Mouse (Mus musculus): ENCODE data around the gene Atp2b1. TPM values are rescaled to one million over a fixed set of nuclear protein-coding genes. Genes with fewer than 3 reads are reported as not detected.

Gene Atp2b1
- total RNA-seq, 4 experiments from 2014 or later: 803 to 978 (median 924) TPM

DNA sequence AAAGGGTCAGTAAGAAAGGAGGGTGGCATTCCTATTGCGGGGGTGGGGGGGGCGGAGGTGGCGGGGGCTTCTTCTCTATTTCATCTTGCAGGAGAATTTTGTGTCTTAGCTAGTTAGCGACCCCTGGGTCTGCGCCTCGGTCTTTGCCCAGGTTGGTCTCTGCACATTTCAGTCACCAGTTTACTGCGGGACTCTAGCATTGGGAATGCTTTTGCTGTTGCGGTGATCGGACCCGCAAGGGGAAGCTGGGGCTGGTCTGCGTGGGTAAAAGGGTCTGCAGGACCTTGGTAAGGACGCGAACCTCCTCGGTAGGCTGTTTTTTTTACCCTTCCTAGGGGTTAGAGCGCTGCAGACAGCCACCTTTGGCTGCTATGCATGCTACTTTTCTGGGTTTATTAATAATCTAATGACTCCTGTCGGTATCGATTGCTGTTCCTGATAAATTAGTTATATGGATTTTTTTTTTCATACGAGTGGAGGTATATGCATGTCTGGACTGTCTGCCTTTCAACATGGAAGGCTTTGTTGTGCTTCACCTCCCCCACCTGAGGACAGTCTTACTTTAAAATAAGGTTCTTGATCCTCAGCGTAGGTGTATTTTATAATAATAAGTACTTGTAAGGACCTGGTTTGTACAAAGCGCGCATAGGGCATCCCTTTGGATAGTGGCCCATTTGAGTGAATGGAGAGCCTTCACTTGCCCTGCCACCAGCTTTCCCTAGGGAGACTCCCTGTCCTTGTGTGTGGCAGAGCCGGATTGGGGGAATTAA lies 2.0 kb downstream of the Atp2b1 start:
- DNase-seq (ENCODE audit: low spot score in 2 of 2): no peak

DNA sequence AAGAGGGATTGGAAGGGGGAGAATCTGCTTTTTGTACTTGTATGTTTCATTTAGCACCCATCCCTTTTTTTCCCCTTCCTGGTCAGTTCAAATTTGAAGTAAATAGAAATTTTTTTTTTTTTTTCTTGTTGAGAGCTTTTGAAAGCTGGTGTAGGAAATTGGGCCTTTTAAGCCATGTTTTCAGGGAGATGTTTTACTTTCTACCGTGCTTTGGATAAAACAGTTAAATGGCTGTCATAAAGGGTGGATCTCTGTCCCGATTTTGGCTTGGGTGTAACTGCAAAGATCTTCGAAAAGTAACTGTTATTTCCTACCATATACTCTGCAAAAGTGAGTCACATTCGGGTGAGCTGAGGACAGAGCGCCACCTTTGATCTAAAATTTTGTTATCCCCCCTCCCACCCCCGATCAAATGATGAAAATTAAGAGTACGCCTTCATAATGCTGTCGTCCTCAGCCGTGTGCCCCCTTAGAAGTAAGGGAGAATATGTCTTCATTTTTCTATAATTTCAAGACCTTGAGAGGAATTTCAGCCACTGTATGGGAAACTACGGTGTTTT lies 2.7 kb downstream of the Atp2b1 start:
- no peak for DNase-seq (ENCODE audit: low spot score in 2 of 2)

DNA sequence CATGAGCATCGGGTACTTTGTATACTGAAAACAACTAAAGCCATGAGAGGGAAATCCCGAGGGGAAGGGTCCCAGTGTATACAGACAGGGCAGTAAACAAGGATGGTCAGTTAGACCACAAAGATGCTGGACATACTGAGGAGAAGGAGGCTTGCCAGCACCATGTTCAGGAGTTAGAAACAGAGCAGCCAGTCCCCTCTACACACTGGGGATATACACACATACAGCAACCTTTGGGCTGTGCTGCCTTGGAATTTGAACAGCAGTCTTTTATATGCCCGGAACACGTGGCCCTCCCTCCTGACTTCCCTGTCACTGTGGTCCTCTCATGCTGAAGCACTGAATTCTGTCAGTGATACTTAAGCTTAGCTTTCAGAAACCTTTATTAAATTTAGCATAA lies 10.9 kb downstream of the Atp2b1 start:
- no peak for DNase-seq (ENCODE audit: low spot score in 2 of 2)

DNA sequence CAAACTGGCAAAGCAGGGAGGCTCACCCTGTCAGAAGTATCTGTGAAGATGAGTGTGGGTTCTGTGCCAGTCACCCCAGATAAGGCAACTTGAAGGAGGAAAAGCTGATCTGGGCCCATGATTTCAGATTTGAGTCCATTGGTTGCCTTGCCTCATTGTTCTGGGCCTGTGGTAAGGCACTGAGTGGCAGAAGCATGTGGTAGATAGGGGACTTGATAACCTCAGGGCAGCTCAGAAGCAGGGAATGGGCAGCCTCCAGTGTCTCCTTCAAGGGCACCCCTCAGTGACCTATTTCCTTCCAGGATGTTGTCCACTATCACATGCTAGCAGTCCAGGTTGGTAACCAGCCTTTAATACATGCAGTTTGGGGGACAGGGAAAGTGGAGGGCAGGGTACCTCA lies 12.8 kb downstream of the Atp2b1 start:
- no peak for DNase-seq (ENCODE audit: low spot score in 2 of 2)

DNA sequence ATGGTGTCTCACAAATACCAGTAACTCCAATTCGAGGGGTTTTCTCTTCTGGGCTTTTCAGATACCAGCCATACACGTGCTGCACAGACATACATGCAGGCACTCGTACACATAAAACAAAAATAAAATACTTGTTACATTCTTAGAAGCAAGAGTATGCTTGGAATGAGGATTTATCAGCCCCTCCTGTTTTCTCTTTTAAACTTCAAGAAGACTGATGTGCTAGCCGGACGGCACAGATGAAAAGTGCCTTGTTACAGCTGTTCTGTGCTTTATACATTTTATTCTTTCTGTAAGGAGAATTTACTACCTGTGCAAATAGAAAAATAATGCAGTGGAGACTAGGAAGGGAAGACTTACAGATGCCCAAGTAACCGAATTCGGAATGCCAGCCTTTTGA lies 15.2 kb downstream of the Atp2b1 start:
- DNase-seq (ENCODE audit: low spot score in 2 of 2): no peak

DNA sequence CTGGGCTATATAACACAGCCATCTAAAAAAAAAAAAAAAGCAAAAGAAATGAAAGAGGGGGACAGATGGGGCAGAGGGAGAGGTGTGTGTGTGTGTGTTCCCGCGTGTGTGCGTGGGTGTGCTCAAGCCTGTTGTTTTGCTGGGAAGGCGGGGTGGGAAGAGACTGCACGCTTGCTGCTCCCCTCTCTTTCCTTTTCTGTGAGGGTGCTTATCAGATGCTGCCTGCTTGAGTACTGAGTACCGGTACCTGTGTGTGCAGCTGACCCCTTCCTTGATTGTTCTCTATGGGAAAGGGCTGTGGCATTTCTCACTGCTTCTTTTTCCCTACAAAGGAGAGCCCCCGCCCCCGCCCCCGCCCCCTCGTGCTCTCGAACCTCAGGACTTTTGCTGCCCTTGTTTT lies 15.9 kb downstream of the Atp2b1 start:
- DNase-seq (ENCODE audit: low spot score in 2 of 2): no peak

DNA sequence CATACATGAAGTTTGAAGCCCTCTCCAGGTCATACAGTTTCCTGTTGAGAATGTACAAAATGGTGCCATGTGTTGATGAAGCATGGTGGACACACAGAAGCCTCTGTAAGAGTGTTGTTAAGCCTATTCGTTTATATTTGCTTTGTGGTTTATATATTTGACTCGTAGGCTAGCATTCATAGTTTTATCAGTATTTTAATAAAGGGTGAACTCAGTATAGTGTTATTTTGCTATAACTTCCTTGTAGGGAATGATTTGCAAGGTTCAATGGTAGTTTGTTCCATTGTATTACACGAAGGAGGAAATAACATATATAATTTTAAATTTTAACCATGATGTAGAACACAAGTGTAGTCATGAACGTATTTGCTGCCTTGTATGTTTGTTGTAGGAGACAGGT lies 25.9 kb downstream of the Atp2b1 start:
- no peak for DNase-seq (ENCODE audit: low spot score in 2 of 2)

DNA sequence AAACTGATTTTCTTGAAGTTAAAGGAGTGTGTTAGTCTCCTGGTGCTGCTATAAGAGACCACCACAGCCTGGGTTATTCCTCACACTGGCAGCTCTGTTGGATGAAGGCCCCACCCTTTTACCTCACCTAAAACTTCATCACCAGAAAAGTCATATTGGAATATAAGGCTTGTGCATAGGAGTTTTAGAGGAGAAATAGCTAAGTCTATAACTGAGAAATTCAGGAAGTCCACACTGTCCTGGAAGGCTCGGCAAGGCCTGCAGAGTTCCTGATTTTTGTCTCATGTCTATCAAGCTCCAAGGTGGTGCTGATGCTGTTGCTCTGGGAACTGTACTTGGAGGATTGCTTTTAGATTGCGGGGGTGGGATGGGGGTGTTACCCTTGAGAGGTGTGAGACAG lies 26.6 kb downstream of the Atp2b1 start:
- DNase-seq (ENCODE audit: low spot score in 2 of 2): no peak

DNA sequence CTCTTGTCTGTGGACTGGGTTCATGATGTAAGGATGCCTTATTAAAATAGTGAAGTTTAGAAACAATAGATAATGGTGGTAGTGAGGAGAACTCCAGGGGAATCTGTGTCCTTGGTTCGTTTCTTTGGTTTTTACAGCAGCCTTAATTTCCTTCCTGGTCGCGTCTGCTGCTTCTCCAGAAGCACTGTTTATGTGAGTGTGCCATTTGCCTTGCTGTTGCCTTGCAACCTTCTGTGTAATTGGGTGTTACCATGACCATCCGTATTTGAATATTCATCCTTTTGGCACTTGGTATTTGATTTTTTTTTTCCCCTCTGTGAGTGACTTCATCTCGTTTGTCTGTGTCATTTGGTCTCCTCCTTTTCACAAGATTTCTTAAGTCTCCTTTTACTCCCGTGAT lies 27.8 kb downstream of the Atp2b1 start:
- DNase-seq (ENCODE audit: low spot score in 2 of 2): no peak

DNA sequence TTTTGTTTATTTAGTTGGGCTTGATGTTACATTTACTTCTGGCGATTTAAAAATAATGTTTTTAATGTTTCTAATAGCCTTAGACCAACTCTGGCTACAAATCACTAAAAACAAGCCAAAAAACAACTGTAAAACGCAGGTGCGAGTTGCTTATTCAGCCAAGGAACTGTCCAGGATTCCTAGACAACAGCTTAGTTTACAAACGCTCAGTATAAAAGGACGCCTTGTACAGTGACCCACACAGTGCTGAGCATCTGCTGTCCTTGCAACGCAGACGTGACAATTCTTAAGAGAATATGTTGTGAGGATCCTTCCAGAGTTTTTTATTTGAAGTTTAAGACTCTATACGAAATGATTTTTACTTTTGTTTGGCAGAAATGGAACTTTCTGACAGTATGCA lies 28.8 kb downstream of the Atp2b1 start:
- no peak for DNase-seq (ENCODE audit: low spot score in 2 of 2)

DNA sequence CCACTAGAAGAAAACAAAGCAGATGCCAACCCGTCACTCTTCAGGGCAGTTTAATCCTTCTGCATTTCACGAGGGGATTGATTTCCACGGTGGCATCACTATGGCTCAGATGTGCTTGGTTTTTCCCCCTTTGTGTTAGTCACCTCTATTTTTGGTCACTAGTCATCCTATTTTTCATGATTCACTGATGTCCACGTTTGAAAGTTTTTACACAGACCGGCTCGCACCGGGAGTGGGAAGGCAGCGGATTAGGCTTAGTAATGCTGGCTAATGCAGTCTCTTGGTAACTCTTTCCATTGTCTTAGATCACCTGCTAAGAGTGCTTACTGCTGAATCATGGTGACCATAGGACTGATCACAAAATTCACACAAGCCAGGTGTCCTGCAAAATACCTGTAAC lies 29.7 kb downstream of the Atp2b1 start:
- no peak for DNase-seq (ENCODE audit: low spot score in 2 of 2)

DNA sequence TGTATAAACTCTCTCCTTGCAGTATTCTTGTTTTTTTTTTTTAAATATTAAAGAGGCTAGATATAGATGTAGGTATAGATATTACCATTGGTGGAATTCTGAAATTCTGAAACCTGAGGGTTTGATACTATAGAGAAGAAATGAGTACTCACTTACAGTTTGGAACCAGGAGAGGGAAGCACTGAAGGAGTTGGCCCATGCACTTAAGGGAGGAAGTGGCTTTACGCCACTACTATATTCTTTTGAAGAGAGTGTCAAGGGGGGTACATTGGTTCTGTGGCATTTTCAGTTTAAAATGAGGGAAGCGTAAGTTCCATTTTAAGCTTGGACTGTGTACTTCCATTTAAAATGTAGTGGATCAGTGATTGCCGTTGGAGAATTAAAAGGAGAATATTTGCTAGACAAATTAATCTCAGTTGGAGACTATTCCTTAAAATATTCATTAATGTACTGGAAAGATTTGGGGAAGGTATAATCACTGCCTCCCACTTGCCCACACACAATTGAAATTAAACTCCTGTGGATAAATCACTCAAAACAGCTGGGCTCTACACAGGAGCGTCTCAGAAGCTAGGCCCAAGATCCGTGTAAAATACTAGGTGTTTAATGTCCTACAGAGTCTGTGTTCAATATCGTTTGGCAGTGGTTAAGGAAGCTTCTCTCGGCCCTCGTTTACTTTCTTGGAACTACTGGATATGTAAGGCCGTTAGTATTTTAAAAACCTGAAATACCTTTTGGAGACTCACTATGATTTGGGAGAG lies 32.0 kb downstream of the Atp2b1 start:
- no peak for DNase-seq (ENCODE audit: low spot score in 2 of 2)

DNA sequence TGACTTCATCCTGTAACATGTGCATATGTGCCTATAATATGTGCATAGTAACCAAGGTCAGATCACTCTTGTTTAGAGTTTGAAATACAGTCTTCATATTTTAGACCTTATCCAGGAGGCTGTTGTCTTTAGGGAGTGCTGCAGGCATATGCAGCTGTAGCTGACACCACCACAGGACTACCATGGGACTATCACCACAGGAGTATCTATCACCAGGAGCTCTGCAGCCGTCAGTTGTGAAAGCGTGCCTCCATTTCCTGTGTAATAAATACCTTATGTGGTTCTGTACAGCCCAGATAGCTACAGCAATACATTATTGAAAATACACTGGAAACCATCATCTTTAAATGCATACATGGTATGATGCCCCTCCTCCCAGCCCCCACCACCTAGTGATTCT lies 33.0 kb downstream of the Atp2b1 start:
- no peak for DNase-seq (ENCODE audit: low spot score in 2 of 2)

DNA sequence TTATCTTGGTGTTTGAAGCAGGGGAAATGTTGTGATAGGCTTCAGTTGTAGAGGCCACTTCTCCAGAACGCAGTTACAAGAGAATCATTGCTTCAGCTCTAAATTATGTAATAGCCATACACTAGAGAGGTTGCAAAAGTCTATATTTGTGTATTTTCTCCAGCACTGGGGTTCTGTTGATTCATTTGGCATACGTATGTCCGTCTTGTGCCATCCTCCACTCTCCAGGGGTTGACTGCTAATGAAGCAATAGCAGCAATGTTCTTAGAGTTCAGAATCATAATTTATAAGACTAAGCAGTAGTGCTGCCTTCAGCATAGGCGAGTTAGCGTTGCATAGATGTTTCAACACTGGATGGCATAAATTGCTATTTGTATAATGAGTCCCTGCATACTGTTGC lies 33.9 kb downstream of the Atp2b1 start:
- DNase-seq (ENCODE audit: low spot score in 2 of 2): no peak

DNA sequence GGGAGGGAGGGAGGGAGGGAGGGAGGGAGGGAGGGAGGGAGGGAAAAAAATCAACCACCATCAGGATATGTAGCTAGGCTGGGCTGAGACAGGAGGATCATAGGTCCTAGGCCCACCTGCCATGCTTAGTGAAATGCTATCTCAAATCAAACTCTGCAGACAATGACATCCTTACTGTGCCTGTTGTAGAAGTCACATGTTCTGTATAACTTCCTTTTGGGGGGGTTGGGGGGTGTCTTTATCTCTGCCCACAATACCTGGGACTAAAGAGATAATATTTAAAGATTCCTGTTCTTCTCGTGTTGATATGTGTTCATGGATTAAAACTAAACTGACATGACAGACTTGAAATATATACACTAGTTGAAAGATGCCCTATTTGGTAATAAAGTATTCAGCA lies 35.5 kb downstream of the Atp2b1 start:
- no peak for DNase-seq (ENCODE audit: low spot score in 2 of 2)

DNA sequence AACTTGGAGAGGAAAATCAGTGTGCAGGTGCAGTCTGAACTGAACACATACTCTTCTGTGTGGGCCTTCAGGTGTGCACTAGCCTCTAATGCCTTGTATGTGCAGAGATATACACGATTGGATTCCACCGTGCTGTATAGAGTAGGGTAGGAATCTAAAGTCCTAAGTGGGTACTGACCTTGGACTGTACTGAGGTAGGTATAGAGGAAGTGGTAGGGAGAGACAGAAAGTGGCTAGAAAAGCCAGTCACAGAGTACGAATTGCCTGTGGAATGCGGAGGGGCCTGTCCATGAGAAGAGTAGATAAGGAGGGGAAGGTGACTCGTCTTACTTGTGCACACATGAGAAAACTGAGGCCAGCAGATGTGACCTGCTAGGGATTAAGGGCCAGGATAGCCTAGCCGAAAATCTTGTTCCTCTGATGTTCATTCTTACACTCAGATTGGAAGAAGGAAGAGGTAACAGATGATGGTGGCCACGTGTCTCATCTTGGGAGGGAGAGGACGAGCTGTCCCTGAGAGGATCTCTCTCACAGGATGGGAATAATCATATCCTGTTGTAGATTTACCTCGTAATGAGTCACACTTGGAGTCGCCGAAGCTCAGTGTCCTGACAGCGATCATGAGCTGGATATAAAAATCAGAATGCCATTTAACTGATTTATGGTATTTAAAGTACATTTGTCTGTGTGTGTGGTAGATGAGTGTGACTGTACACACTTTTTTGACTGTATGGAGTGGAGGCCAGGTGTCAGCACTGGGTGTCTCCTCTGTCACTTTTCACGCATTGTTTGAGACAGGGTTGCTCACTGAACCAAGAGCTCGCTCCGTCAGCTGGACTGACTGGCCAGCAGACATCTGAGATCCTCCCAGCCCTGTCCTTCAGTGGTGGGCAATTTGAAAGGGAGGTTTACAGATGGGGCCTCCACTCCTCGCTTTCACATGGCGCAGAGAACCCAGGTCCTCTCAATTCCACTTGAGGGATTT lies 37.4 kb downstream of the Atp2b1 start:
- peak in 1 of 2 experiments; percentile 44 for DNase-seq (ENCODE audit: low spot score in 2 of 2)

DNA sequence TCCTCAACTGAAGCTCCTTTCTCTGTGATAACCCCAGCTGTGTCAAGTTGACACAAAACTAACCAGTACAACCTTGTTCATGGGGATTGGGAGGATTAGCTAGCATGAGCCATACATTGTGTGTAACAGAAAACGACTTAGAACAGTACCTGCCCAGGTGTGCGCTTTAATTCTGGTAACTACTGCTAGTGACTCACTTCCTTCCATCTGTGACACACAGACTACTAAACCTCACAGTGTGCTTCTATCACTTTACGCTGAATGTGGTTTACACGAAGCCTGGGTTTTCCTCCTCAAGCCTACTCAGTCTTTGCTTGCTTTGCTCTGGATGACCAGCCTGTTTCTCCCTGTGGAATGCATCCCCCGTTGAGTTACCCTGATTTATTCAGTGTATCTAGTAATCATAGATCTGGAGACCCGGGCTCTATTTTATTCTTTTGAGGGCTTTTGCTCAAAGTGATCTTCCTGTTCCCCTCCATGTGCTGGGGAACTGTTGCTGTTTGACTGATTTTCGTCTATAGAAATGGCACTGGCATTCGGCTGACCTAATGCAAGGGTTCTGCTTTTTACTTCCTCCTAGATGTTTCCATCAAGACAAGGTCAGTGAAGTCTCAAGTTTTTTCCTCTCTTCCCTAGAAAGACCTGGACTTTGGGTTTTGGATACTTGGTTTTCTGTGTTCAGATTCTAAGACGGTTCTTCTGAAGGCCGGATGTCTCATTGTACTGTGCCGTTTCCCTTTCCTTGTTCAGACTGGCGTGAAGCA lies 40.2 kb downstream of the Atp2b1 start:
- no peak for DNase-seq (ENCODE audit: low spot score in 2 of 2)

DNA sequence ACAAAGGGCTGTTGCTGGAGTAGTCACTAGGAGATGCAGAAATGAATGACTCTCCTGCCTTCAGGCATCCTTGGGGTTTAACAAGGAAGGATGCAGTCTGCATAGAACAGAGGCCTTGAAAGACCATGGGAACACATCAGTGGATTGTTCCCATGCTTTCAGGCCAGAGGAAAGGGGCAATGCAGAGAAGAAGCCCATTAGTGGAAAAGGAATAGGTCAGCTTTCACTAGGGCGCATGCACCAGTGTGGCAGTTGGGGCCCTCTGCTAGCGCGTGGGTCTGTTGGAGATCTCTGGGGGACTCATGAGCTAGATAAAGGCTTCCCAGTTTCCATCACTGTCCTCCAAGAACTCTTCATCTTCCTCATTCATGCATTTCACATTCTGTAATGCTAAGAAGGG lies 41.9 kb downstream of the Atp2b1 start:
- DNase-seq (ENCODE audit: low spot score in 2 of 2): no peak

DNA sequence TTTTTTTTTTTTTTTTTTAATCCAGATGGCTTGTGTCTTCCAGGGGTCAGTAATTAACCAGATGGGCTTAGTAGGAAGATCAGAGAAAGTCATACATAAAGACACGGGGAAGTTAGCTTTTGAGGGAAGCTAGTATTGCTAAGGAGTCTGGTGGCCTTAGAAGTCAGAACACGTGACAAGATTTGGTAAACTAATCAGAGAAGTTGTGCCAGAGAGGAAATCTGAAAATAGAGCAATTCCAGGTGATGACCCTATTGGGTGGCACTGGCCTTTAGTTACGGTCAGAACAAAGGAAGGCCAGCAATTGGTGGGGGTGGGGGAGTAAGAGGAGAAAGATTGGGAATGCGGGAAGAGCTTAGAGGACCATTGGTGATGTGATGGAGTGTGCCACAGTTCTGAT lies 44.5 kb downstream of the Atp2b1 start:
- DNase-seq (ENCODE audit: low spot score in 2 of 2): no peak

DNA sequence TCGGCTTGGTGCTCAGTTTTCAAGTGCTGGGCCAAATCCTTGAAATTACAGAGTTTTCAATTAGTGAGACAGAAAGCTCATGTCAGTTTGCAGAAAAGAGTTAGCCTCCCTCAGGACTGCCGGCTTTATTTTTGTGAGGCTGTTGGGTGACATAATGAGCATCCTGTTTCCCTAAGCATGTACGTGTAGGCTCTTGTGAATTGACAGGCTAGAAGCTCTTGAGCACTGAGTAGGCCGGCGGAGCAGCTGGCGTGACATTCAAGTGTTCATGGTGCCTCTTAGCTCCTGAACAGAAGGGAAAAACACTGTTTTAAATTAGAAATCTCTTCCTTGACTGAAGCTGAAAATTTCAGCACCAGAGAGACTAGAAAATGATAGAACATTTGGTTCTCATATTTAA lies 45.2 kb downstream of the Atp2b1 start:
- DNase-seq (ENCODE audit: low spot score in 2 of 2): peak; percentile 74 to 76

DNA sequence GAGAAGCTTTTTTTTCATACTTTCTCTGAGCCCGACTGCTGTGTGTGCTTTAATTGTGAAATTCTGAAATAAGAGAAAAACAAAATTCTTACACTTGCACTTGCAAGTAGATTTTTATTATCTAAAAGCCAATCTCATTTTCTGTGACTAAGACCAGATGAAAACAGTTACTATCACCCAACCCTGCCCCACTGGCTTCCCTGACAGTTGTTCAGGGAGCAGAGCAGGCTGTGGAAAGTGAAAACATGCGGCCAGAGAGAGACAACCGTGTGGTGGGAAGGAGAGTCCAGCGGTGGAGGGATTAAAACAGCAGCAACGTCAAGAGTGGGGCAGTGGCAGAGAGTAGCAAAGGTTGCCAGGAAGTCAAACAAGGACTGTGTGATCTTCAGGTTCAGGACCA lies 46.7 kb downstream of the Atp2b1 start:
- no peak for DNase-seq (ENCODE audit: low spot score in 2 of 2)
